Mouse (Mus musculus) telencephalon, adult 2 months (tissue): ENCODE measurements around the gene Zfx.

ENCODE experiments used
- DNase-seq: peaks from one replicate; pipeline ENCODE4 v3.0.0-alpha.2; 2011; ENCODE audit warnings: low read depth, low spot score

Zfx gene

DNA sequence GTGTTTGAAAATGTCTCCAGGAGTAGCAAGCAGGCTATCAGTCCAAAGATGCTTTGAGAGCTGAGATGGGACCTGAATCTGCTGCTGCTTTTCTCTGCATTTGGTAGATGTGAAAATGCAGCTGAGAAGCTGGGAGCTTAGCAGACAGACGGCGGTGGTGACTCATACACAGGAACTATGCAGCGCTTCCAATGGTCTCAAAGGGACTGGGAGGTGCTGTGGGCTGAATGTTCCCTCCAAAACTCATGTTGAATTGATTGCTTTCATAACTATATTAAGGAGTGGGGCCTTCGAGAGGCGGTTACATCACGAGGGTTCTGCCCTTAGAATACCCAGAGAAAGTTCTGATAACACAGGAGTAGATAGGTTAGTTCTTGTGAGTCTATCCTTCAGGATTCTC lies 62.3 kb downstream of the Zfx start:
- peak; percentile 59 for DNase-seq

DNA sequence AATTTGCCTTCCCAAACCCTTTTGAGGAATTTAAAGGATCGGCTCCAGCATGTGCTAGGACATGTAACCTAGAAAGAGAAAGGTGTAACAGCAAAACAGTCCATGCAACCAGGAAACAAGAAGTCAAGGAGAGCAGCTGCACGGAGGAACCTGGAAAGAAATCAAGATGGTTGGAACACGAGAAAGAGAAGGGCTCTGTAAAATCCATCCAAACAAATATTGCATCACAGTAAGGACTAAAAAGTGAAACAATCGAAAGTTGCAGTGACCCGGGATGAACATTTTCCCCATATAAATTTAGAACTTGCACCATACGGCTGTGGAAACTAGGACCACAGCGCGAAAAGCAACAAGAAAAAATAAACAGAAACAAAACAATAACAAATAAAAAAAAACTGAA lies 62.8 kb downstream of the Zfx start:
- DNase-seq: no peak

DNA sequence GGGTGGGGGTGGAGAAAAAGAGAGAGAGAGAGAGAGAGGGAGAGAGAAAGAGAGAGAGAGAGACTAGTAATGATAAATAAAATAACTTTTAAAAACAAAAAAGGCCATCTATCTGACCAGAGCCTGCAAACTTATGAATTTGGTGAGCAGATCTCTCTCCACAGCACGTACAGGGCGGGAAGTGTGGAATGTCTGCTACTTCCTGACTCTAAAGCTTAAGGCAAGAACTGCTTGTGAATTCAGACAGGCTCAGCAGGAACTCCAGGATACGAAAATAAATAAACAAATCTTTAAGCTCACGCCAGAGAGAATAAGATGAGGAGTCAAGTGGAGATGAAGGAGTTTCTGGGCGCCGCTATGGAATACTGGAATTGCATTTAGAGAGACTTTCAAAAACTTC lies 64.8 kb downstream of the Zfx start:
- DNase-seq: no peak

- DNase-seq: no peak
Measured at GRCm38 (mm10) chrX:94049048-94049447, 74.5 kb downstream of the Zfx start.

- DNase-seq: no peak
Measured at GRCm38 (mm10) chrX:94048048-94048447, 75.5 kb downstream of the Zfx start.

DNA sequence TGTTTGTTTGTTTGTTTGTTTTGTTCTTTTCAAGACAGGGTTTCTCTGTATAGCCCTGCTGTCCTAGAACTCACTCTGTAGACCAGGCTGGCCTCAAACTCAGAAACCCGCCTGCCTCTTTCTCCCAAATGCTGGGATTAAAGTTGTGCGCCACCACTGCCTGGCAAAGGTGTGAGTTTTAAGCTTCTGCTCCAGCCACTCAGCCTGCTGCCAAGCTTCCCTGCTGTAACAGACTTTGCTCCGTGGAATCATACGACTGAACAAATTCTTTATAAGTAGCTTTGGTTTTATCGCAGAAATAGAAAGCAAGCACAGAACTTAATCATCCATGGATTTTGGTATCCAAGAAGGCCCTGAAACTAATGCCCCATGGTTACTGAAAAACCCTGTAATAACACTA lies 76.1 kb downstream of the Zfx start:
- no peak for DNase-seq

GRCm38 (mm10) chrX:94032937-94033336 lies 90.6 kb downstream of the Zfx start:
- DNase-seq: peak; percentile 31

- no peak for DNase-seq
Measured at GRCm38 (mm10) chrX:94030081-94030480, 93.4 kb downstream of the Zfx start.
